Comparison of ENCODE assay signal across 19 mouse cellular contexts in the genomic region with DNA sequence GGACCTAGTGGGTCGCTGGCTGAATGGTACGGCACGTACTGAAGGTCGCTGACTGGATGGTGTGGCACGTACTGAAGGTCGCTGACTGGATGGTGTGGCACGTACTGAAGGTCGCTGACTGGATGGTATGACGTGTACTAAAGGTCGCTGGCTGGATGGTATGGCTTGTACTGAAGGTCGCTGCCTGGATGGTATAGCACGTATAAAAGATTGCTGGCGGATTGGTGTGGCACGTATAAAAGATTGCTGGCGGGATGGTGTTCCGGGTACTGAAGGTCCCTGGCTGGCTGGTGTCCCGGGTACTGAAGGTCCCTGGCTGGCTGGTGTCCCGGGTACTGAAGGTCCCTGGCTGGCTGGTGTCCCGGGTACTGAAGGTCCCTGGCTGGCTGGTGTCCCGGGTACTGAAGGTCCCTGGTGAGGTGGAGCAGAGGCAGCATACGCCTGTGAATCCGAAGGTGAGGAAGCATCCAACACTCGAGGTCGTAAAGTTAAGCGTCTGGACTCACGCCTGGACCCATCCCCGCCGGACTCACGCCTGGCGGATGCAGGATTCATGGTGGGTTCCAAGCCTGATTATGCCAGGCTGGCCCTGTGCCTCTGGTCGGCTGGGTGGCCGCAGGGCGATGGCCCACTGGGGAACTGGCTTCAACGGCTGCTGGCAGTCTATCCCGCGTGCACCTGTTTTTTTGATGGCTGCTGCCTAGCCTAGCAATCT. TPM values are rescaled to one million over a fixed set of nuclear protein-coding genes. Genes with fewer than 3 reads are reported as not detected.
A peak's percentile ranks its signal among the peaks of the same experiment; 100 is the strongest.
DNase-seq lines count a peak whose midpoint lies in the region; ATAC-seq and TF ChIP-seq lines count a peak whose summit lies in the region.
"Not testable (repeated sequence)": the region's sequence is repeated elsewhere in the genome, so short reads cannot be mapped to it uniquely, and the experiment has no call there.
"Had no signal": no experiment of that assay in that cellular context is flagged by ENCODE, and none has a peak within 500 bp of the region (broad histone marks: within the 10 kb centered on the region; RNA-seq: fewer than 3 reads in every experiment).

Gene Gm45711, minus strand, starts transcription at position 641 of the 715 bp plus-strand sequence.
Gene Cmtm1, minus strand, starts transcription at position 705 of the 715 bp plus-strand sequence.

- not testable (repeated sequence) for H3K27ac ChIP-seq in heart, postnatal 0 days (ENCODE audit: low read depth)

- not testable (repeated sequence) for H3K27me3 ChIP-seq in heart, postnatal 0 days (ENCODE audit: control insufficient read depth, insufficient read depth, low read length)

- H3K4me2 ChIP-seq in heart, postnatal 0 days (ENCODE audit: low read depth, low read length) = not testable (repeated sequence)

- H3K36me3 ChIP-seq in heart, postnatal 0 days (replicated peaks; ENCODE audit: control insufficient read depth, insufficient read depth, low read length) = not testable (repeated sequence)

- H3K9me3 ChIP-seq in heart, postnatal 0 days (replicated peaks; ENCODE audit: control insufficient read depth, low read length) = not testable (repeated sequence)

- not testable (repeated sequence) for H3K4me3 ChIP-seq in heart, postnatal 0 days (ENCODE audit: low read depth, low read length)

- ATAC-seq in heart, postnatal 0 days (ENCODE audit: insufficient read depth, low read depth) = peak; percentile 71; the same call in 1 of the 2 replicates

- WGBS in heart, postnatal 0 days = 80% methylated on average over 34 of the region's 36 CpGs

- not testable (repeated sequence) for H3K9ac ChIP-seq in heart, postnatal 0 days (replicated peaks; ENCODE audit: low read depth, low read length)

- not testable (repeated sequence) for H3K4me1 ChIP-seq in heart, postnatal 0 days (ENCODE audit: control insufficient read depth, insufficient read depth)

- TF ChIP-seq EP300 in heart, postnatal 0 days (IDR thresholded peaks at IDR 0.05; ENCODE audit: low read depth) = not testable (repeated sequence)

- DNase-seq in ZHBTc4 (ENCODE audit: low read depth, low spot score) = peak; percentile 41
- peak; percentile 20 for DNase-seq in brain, adult 2 months (ENCODE audit: low read depth, low spot score)
- peak; percentile 82 to 88 for DNase-seq in cerebellum, postnatal 10 days
- DNase-seq in gastrocnemius, postnatal 14 days = peak; percentile 66
- not testable (repeated sequence) for DNase-seq in heart, postnatal 0 days (ENCODE audit: low spot score)
- DNase-seq in kidney, adult 11 months = peak; percentile 12
- DNase-seq in left cerebral cortex, postnatal 36 days (ENCODE audit: low spot score in 2 of 2) = peak; percentile 12 to 15
- peak; percentile 70 for DNase-seq in skeletal muscle tissue, adult 2 months (ENCODE audit: low read depth, low spot score)

- not testable (repeated sequence) for TF ChIP-seq CTCF in heart, postnatal 0 days (IDR thresholded peaks at IDR 0.05; ENCODE audit: low read depth)

- intact Hi-C loops in gastrocnemius, postnatal 14 days (cut with DNase I; ENCODE audit: low total_unique reads); left cerebral cortex, postnatal 36 days (cut with DNase I): not testable (repeated sequence)

RNA-seq across cellular contexts. Expression of gene Gm45711, which starts in this region (rescaled TPM):
- not detected for total RNA-seq in gastrocnemius, postnatal 14 days (2021)
- not detected in 2 replicates for total RNA-seq in heart, postnatal 0 days (2014; rRNA removed; ENCODE audit: low replicate concordance)
- not detected in 2 replicates for polyA plus RNA-seq in heart, postnatal 0 days (2015; fragmentation: Nextera tagmentation; extraction: Ambion mirVana)
- not detected for total RNA-seq in left cerebral cortex, postnatal 36 days (2021)
- total RNA-seq: forebrain, postnatal 0 days; hematopoietic stem cell, adult 5-6 weeks; megakaryocyte progenitor cell, adult 5-6 weeks had no signal
- polyA plus RNA-seq: embryonic facial prominence, embryonic 11.5 days; forebrain, postnatal 0 days; gonadal fat pad, adult 2 months; inflammation-experienced regulatory T-cells, adult 6 months; limb, embryonic 10.5 days; liver, embryonic 13.5 days; lung, embryonic 16.5 days; midbrain, embryonic 15.5 days; thymus, adult 2 months had no signal

RNA-seq across cellular contexts. Expression of gene Cmtm1, which starts in this region (rescaled TPM):
- total RNA-seq in gastrocnemius, postnatal 14 days (2021) = not detected
- not detected in 2 replicates for total RNA-seq in heart, postnatal 0 days (2014; rRNA removed; ENCODE audit: low replicate concordance)
- not detected in 2 replicates for polyA plus RNA-seq in heart, postnatal 0 days (2015; fragmentation: Nextera tagmentation; extraction: Ambion mirVana)
- not detected for total RNA-seq in left cerebral cortex, postnatal 36 days (2021)
- total RNA-seq: forebrain, postnatal 0 days; hematopoietic stem cell, adult 5-6 weeks; megakaryocyte progenitor cell, adult 5-6 weeks had no signal
- polyA plus RNA-seq: embryonic facial prominence, embryonic 11.5 days; forebrain, postnatal 0 days; gonadal fat pad, adult 2 months; inflammation-experienced regulatory T-cells, adult 6 months; limb, embryonic 10.5 days; liver, embryonic 13.5 days; lung, embryonic 16.5 days; midbrain, embryonic 15.5 days; thymus, adult 2 months had no signal

Comparison
In these comparisons a context has a peak if more than half of its experiments do, and no peak if none do; other contexts are left out.
1. Peak in DNase-seq in gastrocnemius, postnatal 14 days; RNA of the genes that start here not detected or under 1 TPM.
2. Peak in ATAC-seq in heart, postnatal 0 days; RNA of the genes that start here not detected or under 1 TPM.
3. Peak in DNase-seq in left cerebral cortex, postnatal 36 days; RNA of the genes that start here not detected or under 1 TPM.